Mouse (Mus musculus): Measurements from ENCODE around the gene Sez6.

Sez6 gene

DNA sequence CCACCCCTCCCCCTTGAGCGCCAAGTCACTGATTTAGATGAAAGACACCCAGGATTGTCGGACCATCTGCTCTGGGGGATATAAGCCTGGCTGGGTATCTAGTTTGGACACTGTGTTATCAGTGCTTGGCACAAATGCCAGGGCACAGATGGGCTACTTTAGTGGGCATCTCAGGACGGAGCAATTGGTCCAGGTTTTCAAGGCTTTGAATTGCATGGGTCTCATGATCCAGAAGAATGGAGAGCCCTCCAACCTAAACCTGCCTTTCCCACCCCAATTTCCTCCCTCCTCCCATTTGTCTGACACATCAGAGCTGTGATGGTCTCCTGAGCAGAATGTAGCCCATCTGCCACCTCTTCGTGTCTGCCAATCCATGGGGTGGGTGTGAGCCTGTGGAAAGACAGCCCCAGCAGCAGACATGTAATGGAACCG, 20.2 kb downstream of the Sez6 start:
- peak; percentile 68 for DNase-seq

DNA sequence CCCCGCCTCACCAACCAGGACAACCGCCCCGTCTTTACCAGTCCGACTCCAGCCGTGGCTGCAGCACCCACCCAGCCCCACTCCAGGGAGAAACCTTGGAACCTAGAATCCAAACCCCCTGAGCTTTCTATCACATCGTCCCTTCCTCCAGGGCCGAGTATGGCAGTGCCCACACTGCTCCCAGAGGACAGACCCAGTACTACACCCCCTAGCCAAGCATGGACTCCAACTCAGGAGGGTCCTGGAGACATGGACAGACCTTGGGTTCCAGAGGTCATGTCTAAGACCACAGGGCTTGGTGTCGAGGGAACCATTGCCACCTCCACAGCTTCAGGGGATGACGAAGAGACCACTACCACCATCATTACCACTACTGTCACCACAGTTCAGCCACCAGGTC, 23.1 kb downstream of the Sez6 start:
- DNase-seq, result no peak

- DNase-seq, result no peak
Measured at GRCm38 (mm10) chr11:77956428-77956827, 25.8 kb downstream of the Sez6 start.

GRCm38 (mm10) chr11:77958268-77958667, 27.7 kb downstream of the Sez6 start:
- no peak for DNase-seq

- no peak for DNase-seq
Measured at GRCm38 (mm10) chr11:77958932-77959331, 28.3 kb downstream of the Sez6 start.

DNA sequence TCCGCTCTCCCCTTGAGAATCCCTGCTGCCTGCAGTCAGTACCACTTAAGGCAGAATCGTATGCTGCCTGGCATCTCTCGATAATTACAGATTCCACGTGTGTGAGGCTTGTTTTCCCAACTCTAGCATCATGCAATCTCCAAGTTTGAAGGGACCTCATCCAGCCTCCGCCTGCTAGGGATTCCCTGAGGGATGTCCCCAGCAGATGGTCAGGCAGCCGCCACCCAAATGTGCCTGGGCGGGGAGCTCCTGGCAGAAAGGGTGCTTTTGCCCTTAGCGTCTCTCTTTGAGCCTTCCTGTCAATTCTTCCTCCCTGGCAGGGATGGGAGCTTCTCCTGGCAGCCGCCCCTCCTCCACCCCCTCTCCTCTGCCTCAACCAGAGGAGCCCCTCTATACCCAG, 29.6 kb downstream of the Sez6 start:
- peak; percentile 76 for DNase-seq

- DNase-seq, result no peak
Measured at GRCm38 (mm10) chr11:77960898-77961297, 30.3 kb downstream of the Sez6 start.

- DNase-seq, result no peak
Measured at GRCm38 (mm10) chr11:77962946-77963345, 32.3 kb downstream of the Sez6 start.

DNA sequence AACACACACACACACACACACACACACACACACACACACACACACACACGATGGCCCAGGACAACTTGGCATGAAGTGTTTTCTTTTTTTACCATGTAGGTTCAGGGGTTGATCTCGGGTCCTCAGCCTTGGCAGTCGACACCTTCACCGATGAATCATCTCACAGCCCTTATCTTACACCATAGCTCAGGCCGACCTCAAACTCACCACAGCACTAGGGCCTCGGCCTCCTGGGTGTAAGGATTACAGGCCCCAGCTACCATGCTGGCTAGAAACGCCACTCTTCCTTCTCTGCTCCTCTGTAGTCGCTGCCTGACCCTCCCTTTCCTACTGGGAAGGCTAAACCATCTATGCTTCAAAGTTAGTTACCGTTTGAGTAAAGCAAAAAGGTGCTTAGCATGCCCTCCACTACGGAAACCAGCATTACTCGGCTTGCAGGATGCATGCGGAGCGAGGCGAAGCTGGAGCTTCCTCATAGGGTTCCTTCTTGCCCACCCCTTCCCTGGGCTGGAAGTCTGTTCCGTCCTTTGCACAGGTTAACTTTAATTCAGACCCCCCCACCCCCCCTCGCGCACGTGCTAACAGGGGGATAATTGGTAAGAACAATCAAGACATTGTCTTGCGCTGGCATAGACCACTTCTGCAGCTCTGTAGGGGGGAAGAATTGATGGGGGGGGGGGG, 34.0 kb downstream of the Sez6 start:
- no peak for DNase-seq

DNA sequence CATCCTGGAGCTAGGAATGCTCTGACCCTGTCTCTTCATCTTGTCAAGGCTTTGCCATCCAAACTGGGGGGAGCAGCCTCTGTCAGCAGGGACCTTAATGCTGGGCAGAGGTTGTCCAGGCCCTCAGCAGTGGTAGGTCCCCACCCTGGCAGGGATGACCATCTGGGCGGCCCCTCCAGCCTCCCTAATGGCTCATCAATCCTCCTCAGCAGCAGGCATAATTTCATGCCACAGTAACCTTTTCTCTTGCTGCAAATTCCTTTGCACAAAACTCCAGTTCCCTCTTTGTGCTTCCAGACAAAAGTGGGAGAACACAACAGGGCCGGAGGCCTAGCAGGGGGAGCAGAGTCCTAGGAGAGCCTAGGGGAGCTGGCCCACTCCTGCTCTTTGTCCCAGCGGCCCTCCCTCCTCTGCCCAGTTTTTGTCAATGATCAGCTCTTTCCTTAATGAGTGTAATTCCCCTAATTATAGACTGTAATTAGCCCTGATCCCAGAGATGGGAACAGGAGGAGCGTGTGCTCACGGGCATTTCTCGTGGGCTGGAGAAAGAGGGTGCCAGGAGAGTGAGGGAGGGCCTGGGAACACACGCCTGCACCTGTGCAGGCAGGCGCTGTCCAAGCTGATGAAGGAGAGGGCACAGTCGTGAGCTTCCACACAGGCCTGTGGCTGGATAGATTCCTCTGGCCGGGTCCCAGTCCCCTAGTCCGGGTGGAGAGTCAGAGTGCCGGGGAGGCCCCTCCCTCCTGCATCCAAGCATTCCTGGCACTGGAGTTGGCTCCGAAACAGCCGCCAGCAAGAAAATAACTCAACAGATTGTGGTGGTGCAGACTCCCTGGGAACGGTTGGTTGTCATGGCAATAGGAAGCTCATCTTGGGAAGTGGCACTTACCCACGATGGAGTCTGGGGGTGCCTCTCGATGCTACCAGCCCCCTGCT, 34.8 kb downstream of the Sez6 start:
- DNase-seq, result peak; percentile 89

DNA sequence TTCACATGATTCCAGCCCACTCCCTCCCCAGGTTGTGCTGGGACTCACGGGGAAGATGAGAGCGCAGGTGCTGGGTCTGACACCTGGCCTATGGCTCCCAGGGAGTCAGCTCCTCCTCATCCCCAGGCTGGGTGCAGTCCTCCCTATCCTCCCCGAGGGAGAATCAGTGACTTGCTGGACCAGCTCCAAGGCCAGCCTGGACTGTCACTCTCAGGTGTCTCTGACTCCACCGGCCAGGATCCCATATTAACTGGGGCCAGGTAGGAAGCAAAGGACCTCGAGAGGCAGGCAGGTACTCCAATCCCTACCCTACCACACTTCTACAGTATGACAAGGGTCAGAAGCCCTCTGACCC, 35.4 kb downstream of the Sez6 start:
- no peak for DNase-seq

- peak; percentile 66 for DNase-seq
Measured at GRCm38 (mm10) chr11:77967114-77967513, 36.5 kb downstream of the Sez6 start.

DNA sequence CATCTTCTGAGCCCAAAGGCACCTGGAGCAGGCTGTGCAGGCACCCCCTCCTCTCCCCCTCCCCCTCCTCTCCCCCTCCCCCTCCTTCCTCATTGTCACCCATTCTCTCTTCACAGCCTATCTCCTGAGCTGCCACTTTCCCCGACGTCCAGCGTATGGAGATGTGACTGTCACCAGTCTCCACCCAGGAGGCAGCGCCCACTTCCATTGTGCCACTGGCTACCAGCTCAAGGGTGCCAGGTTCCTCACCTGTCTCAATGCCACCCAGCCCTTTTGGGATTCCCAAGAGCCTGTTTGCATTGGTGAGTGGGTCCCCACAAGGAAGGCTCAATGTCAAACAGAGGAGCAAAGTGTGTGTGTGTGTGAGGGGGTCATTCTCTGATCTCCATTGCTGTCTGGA, 38.2 kb downstream of the Sez6 start:
- DNase-seq, result no peak

GRCm38 (mm10) chr11:77970718-77971117, 40.1 kb downstream of the Sez6 start:
- DNase-seq, result no peak

GRCm38 (mm10) chr11:77973520-77973919, 42.9 kb downstream of the Sez6 start:
- no peak for DNase-seq

DNA sequence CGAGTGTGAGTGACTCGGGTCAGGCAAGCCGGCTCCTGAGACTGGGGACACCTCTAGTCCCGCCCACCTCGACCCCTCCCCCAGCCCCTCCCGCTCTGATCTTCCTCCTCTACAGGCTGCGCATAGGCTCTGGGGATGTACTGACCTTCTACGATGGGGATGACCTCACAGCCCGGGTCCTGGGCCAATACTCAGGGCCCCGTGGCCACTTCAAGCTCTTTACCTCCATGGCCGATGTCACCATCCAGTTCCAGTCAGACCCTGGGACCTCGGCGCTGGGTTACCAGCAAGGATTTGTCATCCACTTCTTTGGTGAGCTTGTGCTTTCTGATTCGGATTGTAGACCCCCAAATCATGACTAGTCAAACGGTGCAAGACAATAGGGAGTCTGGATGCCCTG, 43.7 kb downstream of the Sez6 start:
- DNase-seq, result no peak

DNA sequence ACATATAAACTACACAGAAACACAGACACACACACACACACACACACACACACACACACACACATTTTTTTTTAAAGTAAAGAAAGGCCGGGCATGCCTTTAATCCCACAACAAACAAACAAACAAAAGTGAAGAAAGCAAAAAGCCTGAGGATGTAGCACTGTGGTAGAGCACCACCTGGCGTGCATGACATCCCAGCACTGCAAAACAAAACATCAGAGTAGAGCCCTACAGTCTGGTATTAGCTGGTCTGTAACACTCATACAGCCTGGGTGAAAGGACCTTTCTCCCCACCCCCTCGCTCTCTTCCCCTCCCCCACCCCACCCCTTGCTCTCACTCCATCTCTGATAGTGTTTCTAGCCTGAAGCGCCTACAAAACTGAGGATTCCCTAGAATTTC, 45.3 kb downstream of the Sez6 start:
- DNase-seq, result no peak

GRCm38 (mm10) chr11:77978161-77978560, 47.6 kb downstream of the Sez6 start:
- no peak for DNase-seq

- DNase-seq, result no peak
Measured at GRCm38 (mm10) chr11:77979221-77979809, 48.7 kb downstream of the Sez6 start.

GRCm38 (mm10) chr11:77980281-77981204, 49.9 kb downstream of the Sez6 start:
- DNase-seq, result peak; percentile 67

DNA sequence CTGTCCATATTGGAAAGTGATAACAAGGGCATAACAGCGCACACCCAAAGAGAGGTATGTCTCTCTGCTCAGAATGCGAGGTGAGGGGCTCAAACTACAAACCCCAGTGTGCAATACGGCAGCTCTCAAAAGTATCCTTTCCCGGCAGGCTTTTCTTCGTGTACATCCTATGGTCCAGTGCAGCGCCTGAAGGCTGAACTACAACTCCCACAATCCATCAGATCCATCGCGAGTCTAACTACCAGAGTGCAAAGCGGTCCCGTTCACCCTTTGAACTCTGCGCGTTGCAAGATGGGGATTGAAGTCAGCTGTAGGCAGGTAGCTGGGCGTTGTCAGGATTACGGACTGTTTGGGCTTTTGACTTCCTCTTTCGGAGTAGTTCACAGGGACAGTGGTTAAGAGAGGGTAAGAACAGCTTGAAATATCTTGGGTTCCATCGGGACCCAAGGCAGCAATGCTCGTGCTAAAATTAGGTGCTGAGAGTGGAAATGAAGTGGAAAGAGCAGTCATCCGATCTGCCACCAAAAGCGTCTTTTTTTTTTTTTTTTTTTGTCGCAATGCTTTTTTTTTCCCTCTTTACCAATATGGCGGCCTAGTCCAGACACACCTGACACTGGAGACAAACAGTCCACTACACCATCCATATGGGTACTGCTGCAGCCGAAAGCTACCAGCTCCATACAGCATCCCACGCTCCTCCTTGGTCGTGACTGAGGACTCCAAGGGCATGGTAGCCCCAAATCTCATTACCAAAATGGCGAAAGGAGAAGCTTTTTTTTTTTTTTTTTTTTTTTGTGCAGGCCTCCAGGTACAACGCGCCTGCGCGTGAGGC, 51.2 kb downstream of the Sez6 start:
- peak; percentile 99 for DNase-seq

GRCm38 (mm10) chr11:77982441-77982905, 51.9 kb downstream of the Sez6 start, which contains the start of gene Phf12:
TSS of gene Phf12 (plus strand) at chr11:77982754.
- DNase-seq, result peak; percentile 100
